Mouse (Mus musculus) liver, postnatal 0 days (tissue): ENCODE results near the gene Armc3.

Experiments
- CTCF ChIP-seq: sonication (generic); IDR thresholded peaks from 2 replicates; pipeline ENCODE4 v1.5.1; 2016; ENCODE audit warnings: antibody characterized with exemption, low read depth
- EP300 ChIP-seq: IDR thresholded peaks from 2 replicates; pipeline ENCODE4 v1.6.1; 2016; ENCODE audit warnings: antibody characterized with exemption, low read depth, mild to moderate bottlenecking

- no peak for TF ChIP-seq CTCF
- no peak for TF ChIP-seq EP300
Measured at GRCm38 (mm10) chr2:19326376-19326775, 127.3 kb downstream of the Armc3 start.
